27 mouse cellular contexts compared by ENCODE assay signal in the genomic region with DNA sequence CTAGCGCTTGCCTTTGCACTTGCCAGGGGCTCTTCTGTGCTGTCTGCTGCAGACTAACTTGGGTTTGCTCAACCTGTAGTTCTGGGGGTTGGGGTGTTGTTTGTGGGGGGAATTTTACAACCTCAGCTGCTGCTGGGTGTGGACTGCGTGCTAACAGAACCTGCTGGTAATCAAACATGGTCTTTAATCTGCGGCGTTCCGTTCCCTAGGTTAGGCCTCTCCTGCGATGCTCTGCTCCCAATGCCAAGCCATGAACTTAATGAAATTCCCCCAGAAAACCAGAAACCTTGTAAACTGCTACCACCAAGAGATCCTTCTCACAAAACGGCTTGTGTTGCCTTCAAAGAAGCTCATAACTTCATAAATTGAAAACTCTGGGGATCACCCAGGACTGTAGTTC.
"Had no signal": no experiment of that assay in that cellular context is flagged by ENCODE, and none has a peak within 500 bp of the region (broad histone marks: within the 10 kb centered on the region; RNA-seq: fewer than 3 reads in every experiment).

No protein-coding gene starts in this region.

- H3K4me3 ChIP-seq: heart, adult 2 months; heart, embryonic 13.5 days; heart, embryonic 15.5 days; hindbrain, embryonic 13.5 days; hindbrain, embryonic 15.5 days; kidney, embryonic 15.5 days; liver, embryonic 13.5 days; liver, embryonic 15.5 days had no signal

- H3K27me3 ChIP-seq: heart, embryonic 13.5 days; heart, embryonic 15.5 days; hindbrain, embryonic 13.5 days; hindbrain, embryonic 15.5 days; kidney, embryonic 15.5 days; liver, embryonic 13.5 days; liver, embryonic 15.5 days had no signal

- H3K4me1 ChIP-seq: heart, embryonic 13.5 days; heart, embryonic 15.5 days; liver, embryonic 13.5 days; liver, embryonic 15.5 days had no signal

- H3K9me3 ChIP-seq: heart, embryonic 13.5 days; heart, embryonic 15.5 days; hindbrain, embryonic 13.5 days; hindbrain, embryonic 15.5 days; kidney, embryonic 15.5 days; liver, embryonic 13.5 days; liver, embryonic 15.5 days had no signal

- H3K36me3 ChIP-seq: heart, embryonic 13.5 days; heart, embryonic 15.5 days; hindbrain, embryonic 13.5 days; hindbrain, embryonic 15.5 days; kidney, embryonic 15.5 days; liver, embryonic 13.5 days; liver, embryonic 15.5 days had no signal

- ATAC-seq: hindbrain, postnatal 0 days; intestine, embryonic 16.5 days had no signal

- H3K4me2 ChIP-seq: heart, embryonic 11.5 days; heart, embryonic 13.5 days; heart, embryonic 15.5 days; hindbrain, embryonic 13.5 days; hindbrain, embryonic 15.5 days; kidney, embryonic 15.5 days; liver, embryonic 11.5 days; liver, embryonic 13.5 days; liver, embryonic 15.5 days had no signal

- DNase-seq: gastrocnemius, postnatal 14 days; gastrocnemius, postnatal 36 days; heart, adult 11 months; heart, adult 2 months; heart, postnatal 14 days; heart, postnatal 36 days; kidney, adult 11 months; kidney, adult 2 months; kidney, adult 9 months; kidney, postnatal 14 days; kidney, postnatal 36 days; layer of hippocampus, adult 9-11 months; layer of hippocampus, postnatal 36 days; left cerebral cortex, postnatal 4 days; liver; liver, embryonic 13.5 days had no signal

- H3K27ac ChIP-seq: heart, adult 2 months; heart, embryonic 13.5 days; heart, embryonic 15.5 days; hindbrain, embryonic 13.5 days; hindbrain, embryonic 15.5 days; hindbrain, postnatal 0 days; kidney, embryonic 15.5 days; kidney, postnatal 0 days; liver, embryonic 13.5 days; liver, embryonic 15.5 days had no signal

- H3K9ac ChIP-seq: heart, embryonic 13.5 days; heart, embryonic 15.5 days; hindbrain, embryonic 13.5 days; hindbrain, embryonic 15.5 days; kidney, embryonic 15.5 days; liver, embryonic 13.5 days; liver, embryonic 15.5 days had no signal
